Mouse (Mus musculus) lung, postnatal 36 days (tissue): ENCODE results near the gene Cep170b.

ENCODE experiments used
- DNase-seq: peaks from one replicate; pipeline ENCODE4 v3.0.0; 2022; ENCODE audit warnings: mixed read lengths

The Cep170b gene

GRCm38 (mm10) chr12:112737081-112737480, 16.8 kb downstream of the Cep170b start:
- DNase-seq = no peak

- no peak for DNase-seq
Observed at GRCm38 (mm10) chr12:112737761-112738160, 17.5 kb downstream of the Cep170b start.

- no peak for DNase-seq
Observed at GRCm38 (mm10) chr12:112738281-112739022, 18.2 kb downstream of the Cep170b start.

DNA sequence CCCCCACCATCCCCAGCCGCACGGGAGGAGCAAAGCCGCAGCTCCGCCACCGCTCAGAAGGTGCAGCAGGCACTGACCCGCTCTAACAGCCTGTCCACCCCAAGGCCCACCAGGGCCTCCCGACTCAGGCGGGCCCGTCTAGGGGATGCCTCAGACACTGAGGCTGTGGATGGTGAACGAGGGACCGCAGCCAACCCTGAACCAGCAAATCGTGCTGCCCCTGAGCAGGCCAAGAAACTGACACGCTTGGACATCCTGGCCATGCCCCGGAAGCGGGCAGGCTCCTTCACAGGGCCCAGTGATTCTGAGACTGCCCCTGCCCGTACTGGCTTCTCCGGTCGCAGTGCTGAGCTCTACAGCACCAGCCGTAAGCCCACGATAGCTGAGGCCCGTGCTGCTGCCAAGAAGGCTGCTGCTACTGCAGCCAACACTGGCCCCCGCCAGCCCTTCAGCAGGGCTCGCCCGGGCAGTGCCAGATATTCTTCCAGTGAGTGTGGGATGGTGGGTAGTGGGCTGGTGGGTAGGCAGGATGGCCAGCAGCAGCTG, 18.8 kb downstream of the Cep170b start:
- DNase-seq = no peak

DNA sequence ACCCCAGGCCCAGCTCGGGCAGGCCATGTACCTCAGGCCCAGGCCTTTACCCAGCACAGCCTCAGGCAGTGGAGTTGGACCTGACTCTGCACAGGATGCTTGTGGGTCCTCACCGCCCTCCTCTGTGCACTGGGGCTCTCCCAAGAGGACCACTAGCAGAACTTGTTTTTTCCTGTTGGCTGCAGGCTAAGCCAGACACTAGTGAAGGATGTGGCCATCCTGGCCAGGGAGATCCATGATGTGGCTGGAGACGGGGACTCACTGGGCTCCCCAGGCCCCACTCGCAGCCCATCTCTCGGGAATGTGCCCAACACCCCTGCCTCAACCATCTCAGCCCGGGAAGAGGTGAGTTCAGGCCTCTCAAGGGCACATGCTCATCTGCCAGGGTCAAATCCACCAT, 22.5 kb downstream of the Cep170b start:
- DNase-seq = no peak

DNA sequence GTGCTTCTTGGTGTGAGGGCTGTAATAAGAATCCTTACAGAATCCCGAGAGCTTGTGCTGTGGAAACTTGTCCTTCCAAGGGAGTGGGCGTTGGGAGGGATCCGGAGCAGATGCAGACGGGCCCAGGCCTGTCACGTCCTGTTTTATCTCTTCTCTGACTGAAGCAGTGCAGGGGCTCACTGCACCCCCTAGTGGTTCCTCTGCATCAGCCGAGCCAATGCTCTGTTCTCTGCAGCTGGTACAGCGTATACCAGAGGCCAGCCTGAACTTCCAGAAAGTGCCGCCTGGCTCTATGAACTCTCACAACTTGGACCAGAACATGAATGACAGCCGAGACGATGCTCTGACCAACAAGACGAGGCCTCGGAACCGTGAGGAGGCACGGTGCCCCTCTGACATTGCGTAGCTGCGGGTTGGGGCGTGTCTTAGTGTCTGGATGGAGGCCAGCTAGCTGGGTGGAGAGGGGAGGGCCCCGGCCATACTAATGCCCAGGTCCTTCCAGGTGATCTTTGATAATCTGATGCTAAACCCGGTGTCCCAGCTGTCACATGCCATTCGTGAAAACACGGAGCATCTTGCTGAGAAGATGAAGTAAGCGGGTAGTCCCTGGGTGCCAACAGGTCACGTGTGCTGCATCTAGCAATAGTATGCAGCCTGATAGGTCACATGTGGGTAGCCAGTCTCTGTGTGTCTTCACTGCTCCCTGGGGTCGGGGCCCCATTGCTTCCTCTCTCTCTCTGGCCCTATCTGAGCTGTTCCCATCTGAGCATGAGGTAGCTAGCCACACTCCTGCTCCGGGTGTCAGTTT, 23.1 kb downstream of the Cep170b start:
- peak; percentile 87 for DNase-seq

- DNase-seq = no peak
Observed at GRCm38 (mm10) chr12:112744211-112744610, 24.0 kb downstream of the Cep170b start.

DNA sequence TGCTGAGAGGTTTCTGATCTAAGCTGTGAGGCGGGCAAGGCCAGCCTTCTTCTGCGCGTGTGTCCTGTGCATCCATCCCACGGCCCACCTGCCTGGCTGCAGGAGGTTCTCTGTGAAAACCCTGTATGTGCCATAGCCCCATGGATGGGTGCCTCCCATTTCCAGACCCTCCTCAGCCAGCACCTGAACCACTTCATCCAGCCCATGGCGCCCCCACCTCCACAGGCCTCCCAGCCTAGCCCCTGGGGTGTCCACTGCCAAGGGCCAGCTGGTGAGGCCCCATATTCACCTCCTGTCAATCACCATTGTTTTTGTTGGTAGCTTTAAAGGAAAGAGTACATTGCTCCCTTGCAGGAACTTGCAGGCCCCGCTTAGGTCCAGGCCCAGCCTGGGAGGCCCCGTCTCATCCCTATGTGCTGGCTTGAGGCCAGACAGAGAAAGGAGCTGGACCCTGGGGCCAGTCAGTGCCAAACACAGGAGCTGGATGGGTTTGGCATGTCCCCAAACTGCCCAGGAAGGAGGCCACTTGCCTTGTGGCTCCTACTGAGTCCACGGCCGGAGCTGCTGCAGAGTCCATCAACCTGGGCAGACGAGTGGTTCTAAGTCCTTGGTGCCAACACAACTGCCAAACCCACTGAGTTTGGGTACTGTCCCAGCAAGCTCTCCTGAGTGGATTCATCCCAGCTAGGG, 24.8 kb downstream of the Cep170b start:
- no peak for DNase-seq

GRCm38 (mm10) chr12:112745716-112746115, 25.5 kb downstream of the Cep170b start:
- DNase-seq = no peak

DNA sequence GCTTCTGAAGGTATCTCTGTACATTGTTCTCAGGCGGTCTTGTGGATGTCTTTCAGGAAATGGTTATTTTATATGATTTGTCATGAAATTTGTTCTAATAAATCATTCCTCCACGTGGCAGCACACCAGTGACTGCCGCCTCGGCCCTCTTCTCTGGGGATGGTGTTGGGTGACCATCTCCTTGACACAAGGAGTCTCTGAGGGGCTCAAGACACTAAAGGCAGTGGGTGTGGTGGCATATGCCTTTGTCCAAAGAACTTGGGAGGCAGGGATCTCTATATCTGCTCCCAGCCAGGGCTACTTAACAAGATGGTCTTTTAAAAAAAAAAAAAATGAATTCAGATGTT, 26.2 kb downstream of the Cep170b start:
- DNase-seq = no peak

GRCm38 (mm10) chr12:112746808-112747605, 26.8 kb downstream of the Cep170b start:
- DNase-seq = peak; percentile 73

- no peak for DNase-seq
Observed at GRCm38 (mm10) chr12:112747606-112747970, 27.3 kb downstream of the Cep170b start.

DNA sequence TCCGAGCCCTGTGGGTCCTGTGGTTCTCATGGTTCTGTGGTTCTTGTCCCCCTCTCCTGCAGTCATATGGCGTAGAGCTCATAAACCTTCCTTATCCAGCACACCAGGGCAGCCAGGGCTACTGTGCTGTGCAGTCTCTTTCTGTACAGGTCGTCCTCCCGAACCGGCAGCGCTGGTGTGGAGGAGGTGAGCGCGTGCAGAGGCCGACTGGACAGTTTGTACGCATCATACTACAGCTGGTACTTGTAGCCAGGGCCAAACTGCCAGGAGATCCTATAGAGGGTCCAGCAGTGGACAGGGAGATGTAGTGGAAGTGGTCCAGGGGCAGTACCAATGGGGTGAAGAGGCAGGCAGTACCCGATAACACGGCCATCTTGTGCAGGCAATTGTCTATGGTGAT, 30.7 kb downstream of the Cep170b start:
- no peak for DNase-seq

DNA sequence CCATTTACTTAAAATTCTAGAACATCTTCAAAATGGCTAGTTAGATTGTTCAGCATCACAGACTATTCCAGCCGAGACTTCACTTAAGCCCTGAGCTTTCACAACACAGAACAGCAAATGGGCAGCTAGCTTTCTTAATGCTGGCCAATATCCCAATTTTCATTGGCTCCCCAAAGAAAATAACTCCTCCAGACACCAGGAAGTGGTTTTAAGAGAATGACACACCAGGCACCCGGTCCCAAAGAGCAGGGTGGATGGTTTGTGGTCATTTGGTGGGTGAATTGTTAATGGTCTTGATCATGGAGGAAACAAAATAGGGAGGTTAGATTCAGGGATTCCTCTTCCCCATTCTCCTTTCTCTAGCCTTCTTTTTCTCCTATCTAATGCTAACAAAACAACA, 32.1 kb downstream of the Cep170b start:
- DNase-seq = no peak

DNA sequence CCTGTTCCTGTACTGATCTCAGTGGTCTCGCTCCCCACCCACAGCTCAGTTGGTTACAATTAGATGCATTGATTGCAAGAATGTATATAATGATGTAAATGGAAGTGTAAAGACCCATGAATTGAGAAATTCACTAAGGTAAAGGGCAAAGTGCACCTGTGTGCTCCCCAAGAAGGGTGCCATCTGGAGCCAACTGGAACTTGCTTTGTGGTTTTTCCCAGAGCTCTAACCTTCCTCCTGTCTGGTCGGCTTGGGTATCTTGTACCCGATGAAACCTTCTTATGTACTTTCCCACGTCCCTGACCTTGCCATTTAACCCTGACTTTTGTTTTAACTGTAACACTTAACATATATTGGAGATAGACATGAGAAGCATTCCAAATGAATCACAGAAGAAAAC, 35.6 kb downstream of the Cep170b start:
- DNase-seq = no peak

- no peak for DNase-seq
Observed at GRCm38 (mm10) chr12:112757896-112758295, 37.6 kb downstream of the Cep170b start.

DNA sequence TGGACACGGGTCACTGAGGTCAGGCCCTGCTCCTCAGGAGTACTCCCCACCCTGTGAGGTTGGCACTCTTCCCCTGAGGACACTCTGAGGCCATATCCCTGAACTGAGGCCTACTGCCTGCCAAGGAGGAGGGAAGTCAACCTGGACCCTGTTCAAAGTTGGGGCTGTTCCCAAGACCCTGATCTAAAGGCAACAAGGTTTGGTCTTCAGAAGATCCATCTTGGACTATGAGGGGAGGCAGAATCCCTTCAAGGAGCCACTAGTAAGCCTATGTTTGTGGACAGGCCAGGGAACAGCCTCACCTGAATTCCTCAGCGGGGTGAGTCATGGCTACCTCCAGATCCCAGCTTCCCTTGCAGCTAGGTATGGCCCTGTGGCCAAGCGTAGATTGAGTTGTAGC, 39.2 kb downstream of the Cep170b start:
- DNase-seq = no peak

DNA sequence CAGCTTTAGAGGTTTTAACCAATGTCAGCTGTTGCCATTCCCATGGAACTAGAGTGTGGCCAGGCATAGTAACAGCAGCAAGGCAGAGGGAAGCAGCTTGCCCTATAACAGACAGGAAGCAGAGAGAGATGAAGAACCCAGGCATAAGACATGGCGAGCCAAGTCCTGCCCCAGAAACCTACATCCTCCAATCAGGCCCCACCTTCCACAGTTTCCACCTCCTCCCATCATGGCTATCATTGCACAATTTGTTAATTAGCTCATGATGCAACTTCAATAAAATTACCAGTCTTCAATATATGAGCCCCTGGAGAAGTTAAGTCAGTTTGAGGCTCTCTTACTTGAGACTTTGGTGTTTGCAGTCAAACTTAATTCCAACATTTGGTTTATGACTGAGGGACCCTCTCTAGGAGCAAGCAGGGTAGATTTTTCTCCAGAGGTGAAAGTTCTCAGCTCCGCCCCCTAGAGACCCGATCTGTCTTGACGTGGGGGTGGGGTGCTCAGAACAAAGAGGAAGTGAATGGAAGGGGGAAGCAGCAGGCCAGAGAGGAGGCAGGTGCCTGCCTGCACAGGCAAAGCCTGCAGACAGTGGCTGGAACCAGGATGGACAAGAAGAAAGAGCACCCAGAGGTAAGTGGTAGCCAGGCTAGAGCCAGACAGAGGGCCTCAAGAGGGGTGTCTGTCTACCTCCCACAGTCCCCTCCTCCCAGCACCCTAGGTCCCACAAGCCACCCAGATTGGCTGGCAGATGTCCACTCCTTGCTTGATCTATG, 40.1 kb downstream of the Cep170b start, which contains the start of gene Pld4:
Pld4 (plus strand) TSS at position 502 of the 773 bp plus-strand sequence.
- peak; percentile 74 for DNase-seq

- DNase-seq = peak; percentile 32
Observed at GRCm38 (mm10) chr12:112761411-112761810, 41.2 kb downstream of the Cep170b start.

DNA sequence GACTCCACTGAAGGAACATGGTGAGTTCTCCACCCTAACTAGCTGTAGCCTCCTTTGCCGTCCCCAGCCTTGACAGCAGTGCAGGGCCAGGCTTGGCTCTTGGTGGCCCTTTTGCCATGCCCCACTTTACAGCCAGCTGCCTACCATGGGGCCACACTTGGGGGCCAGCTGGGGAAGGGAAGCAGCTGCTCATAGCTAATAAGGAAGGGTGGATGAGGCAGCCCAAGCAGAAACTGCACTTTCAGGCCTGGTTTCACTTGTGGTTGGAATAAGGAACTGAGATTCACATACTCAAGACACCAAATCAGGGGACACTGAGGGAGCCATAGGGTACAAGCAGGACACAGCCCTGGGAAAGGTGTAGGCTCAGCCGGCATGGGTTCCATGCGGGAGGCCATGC, 41.8 kb downstream of the Cep170b start:
- DNase-seq = peak; percentile 62

GRCm38 (mm10) chr12:112763176-112763575, 42.9 kb downstream of the Cep170b start:
- no peak for DNase-seq

DNA sequence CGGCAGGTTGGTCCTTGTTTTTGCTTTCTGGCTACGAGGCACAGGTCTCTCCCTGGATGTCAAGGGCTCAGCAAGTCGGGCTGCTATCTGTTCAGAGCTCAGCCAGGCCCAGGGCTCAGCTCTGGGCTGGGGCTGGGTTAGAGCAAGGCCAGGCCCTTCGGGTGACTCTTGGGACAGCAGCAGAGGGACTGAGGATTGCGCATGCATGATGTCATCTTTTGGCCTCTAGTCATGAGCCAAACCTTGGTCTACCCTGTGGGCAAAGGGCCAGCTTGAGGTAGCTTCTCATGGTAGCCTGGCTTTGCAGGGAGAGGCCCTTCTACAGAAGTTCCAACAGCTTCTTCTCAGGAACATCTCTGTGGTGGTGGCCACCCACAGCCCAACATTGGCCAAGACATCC, 43.9 kb downstream of the Cep170b start:
- DNase-seq = no peak
